Mouse (Mus musculus) lung, postnatal 14 days (tissue): ENCODE data around the gene Lrrc8c.

Experiments
- DNase-seq: peaks from one replicate; pipeline ENCODE4 v3.0.0; 2021

Gene Lrrc8c

DNA sequence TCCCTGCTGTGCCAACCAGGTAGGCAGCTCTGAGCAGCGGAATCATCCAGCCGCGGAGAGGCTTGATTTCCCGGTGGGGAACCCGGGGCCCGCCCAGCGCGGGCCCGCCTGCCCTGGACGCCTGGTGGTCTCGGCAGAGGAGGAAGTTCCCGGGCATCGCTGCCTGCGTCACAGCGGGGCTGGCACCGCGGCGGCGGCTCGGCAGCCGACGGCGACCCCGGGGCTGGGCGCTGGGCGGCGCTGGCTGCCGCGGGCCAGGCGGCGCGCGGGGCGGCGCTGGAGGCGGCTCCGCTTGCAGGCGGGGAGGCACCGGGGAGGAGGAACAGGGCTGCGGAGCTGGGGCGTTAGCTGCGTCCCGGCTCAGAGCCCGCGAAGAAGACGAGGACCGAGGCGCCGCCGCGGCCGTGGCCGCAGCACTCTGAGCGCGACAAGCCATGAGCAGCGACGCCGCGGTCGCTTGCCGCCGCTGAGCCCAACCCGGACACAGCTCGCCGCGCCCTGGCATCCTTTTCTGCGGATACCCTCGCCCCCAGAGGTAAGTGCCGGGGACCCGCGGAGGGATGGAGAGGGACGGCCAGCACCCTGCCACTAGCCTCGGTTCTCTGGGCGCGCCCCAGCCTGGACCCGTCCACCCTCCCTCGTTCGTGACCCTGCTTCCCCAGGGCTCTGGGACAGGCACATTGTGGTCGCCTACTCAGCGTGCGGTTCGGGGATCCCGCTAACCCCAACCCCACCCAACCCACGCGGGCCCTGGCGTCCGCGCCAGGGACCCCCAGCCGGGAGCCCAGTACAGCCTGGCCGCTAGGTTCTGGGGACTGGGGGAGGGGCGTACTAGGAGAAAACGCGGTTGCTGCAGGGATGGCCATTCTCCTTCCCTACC, at the start of gene Lrrc8c:
Gene Lrrc8c (plus strand): TSS at position 293 of the 880 bp plus-strand sequence.
- peak; percentile 88 for DNase-seq

DNA sequence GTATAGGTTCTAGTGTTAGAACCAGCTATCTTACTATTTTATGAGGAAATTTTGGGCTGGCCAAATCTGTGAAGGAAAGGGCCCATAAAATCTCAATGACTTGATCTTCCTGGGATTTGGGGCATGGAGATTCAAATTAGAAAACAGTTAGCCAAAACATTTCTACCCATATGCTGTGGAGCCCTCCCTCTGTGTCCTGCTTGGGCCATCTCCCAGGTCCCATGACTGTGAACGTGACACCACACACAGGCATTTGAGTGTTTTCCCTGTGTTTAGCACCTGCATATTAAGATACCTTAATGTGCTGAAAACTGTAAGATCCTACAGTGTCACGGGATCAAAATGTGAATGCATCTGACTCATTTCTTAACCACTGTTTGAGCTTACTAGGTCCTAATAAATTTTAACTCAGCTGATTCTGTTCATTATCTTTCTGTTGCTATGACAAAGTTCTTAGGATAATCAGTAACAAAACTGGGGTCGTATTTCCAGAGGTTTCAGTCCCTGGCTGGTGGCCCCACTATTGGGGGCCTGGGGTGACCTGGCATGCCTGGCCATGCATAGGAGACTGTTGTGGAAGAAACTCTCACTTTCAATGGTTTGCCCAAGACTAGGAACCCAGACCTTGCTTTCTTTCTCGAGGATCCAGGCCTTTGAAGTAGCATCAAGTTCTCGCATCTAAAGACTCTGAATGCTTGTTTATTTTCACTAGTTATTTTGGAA, 46.0 kb upstream of the Lrrc8c start:
- DNase-seq = no peak

DNA sequence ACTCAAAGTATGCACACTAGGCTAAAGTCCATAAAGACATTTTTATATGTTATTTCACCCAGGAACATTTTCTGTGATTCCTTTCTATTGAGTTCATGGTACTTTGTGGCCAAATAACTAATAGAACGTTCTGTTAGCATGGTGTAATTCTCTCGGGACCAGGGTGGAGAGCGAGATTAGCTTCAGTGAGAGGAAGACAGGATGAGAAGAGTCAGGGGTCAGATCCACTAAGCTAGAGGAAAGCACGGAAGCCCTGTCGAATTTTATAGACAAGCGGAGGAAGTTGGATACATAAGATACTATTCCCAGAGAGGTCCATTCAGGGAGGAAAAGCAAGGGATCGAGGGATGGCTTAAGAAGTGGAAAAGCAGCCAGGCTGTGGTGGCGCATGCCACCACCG, 41.7 kb upstream of the Lrrc8c start:
- no peak for DNase-seq

DNA sequence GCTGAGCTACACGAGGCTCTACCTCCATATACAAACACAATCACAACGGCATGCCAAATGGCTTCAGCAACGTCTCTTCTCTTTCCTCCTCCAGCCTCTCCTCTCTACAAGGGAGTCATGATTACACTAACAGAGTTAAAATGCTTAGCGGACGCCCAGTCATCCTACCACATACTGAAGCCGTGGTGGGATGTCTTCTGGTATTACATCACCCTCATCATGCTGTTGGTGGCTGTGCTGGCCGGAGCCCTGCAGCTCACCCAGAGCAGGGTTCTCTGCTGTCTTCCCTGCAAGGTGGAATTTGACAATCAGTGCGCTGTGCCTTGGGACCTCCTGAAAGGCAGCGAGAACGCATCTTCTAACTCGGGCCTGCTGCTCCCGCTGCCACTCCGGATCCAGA, 39.5 kb upstream of the Lrrc8c start:
- DNase-seq = no peak

DNA sequence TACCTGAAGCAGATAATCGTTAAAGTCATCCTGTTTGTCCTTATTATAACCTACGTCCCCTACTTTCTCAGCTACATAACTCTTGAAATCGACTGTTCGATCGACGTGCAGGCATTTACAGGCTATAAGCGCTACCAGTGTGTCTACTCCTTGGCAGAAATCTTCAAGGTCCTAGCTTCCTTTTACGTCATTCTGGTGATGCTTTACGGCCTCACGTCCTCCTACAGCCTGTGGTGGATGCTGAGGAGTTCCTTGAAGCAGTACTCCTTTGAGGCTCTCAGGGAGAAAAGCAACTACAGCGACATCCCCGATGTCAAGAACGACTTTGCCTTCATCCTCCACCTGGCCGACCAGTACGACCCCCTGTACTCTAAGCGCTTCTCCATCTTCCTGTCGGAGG, 38.6 kb upstream of the Lrrc8c start:
- no peak for DNase-seq

DNA sequence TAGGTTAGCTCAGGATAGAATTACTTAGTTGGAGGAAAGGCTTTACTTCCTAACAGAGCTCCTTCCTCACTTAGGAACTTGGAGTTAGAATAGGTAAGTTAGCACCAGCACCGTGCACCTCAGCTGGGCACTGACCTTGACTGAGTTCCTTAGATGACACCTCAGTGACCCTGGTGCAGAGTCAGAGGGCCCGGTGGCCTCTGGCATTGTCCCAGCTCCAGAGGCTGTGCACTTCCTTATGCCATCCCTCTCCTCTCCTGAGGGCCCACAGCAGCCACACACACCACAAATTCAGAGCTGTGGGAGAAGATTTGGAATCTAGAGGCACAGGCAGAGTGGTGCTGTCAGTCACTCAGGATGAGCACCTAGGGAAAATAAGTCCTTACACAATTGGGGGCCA, 35.6 kb upstream of the Lrrc8c start:
- DNase-seq = no peak

DNA sequence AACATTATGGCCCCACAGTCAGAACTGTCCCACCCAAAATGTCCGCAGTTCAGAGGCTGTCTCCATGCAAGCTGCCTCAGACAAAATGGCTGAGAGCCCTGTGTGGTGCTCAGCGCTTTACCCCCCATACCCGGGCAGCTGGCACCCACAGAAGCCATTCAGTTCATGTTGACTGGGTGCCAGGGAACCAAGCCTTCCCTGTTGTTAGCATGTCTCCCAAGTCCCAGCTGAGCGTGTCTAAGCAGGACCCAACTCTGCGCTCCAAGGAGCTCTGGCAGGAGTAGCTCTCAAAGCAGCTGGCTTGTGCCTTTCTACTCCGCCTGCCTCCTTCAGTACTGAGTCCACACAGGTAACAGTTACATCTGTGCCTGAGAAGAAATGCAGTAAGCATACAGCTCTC, 34.9 kb upstream of the Lrrc8c start:
- no peak for DNase-seq

DNA sequence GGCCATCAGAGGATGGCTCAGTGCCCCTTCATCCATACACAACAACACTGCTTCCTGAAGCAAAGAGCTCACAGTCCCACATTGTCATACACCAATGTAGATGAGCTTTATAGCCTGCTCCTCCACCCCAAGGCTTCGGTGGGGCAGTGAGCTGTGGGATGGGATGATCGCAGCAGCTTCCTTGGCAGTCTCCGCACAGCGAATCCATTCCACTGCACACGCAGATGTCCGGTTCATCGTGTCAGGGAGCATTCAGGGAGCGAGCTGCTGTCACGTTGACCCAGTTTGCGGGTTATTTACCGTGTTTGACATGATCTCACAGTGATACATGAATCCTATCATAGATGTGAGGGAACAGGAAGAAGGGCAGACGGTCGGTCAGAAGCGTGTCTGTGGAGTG, 34.3 kb upstream of the Lrrc8c start:
- DNase-seq = no peak

DNA sequence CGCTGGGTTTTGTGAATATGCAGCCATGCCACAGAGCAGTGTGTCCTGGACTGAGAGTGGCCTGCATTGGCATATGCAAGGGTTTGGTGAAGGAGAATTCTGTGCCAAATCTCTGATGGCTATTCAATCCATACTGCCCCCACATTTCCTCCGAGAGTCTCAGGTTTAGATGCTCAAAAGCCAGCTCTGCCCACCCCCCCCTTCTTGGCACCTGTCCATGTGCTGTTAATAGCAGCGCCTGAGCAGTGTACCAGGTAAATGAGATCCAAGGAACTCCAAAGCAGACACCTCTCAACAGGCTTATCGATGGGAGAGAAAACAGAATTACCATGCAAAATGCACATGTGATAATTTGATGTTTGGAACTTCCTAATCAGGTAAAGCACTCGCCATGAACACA, 29.0 kb upstream of the Lrrc8c start:
- no peak for DNase-seq

DNA sequence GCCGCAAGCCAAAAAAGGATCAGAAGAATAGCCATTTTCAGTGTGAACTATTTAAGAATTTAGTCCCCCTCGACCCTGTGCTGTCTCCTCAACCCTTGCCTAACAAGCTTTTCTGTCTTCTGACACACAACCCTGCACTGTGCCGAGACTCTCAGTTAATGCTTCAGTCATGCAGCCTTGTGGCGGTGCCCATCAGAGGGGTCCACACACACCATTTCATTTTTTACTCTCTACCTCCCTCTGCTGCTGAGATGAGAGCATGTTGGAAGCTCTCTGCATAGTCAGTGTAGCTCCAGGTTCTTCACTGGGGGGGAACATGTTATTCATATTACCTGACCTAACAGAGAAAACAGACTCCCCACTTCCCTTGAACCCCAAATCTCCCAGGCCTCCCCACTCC, 27.8 kb upstream of the Lrrc8c start:
- DNase-seq = no peak

DNA sequence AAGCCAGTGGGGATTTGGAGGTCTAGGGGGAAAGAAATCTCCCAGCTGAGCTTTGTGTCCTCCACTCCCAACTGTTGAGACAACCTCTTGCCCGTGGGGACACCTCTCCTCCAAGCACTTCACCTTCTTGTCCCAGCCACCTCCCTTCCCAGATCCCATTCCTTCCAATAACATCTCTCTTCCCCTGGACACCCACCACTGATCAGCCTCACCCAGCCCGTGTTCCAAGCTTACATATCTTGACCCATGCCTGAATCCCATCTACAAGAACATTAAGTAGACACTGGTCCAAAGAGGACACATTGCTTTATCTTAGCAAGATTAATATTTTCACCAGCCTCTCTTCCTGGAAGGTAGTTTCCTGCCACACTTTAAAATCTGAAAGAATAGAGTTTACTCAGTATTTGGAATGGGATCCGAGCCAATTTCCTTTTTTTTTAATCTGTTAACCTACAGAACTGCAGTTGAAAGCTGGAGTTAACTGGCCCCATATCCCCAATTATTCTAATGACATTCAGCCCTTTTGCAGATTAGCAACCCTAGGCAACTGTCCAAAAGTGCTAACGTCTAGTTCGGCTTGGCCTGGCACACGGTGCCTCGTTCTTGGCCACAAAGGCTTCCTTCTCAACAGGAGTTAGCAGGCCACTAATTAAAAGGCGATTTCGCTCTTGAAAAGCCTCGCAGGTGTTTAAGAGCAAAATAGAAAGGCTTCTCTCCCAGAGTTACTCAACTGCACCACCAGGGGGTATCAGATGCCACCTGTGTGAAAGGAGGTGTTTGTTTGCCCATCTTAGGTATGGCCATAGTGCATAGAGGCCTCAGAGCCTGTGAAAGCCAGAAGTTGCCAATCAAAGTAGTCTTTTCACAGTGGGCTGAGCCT, 26.6 kb upstream of the Lrrc8c start:
- DNase-seq = peak; percentile 49

DNA sequence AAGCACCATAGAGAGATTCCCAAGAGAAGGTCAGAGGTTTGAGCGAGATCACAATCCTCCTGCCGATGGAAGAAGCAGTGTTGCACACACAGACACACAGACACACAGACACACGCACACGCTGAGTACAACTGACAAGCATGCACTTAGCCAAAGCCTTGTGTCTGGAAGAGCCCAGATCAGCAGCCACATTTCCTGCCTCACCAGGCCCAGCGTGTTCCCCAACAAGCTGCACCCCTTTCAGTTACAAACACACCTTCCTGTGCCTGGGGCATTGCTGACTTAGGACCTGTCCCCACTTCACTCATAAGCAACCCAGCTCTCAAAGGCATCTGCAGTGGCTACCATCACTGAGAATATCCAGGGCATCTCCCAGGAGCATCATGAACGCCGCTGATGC, 25.8 kb upstream of the Lrrc8c start:
- no peak for DNase-seq

DNA sequence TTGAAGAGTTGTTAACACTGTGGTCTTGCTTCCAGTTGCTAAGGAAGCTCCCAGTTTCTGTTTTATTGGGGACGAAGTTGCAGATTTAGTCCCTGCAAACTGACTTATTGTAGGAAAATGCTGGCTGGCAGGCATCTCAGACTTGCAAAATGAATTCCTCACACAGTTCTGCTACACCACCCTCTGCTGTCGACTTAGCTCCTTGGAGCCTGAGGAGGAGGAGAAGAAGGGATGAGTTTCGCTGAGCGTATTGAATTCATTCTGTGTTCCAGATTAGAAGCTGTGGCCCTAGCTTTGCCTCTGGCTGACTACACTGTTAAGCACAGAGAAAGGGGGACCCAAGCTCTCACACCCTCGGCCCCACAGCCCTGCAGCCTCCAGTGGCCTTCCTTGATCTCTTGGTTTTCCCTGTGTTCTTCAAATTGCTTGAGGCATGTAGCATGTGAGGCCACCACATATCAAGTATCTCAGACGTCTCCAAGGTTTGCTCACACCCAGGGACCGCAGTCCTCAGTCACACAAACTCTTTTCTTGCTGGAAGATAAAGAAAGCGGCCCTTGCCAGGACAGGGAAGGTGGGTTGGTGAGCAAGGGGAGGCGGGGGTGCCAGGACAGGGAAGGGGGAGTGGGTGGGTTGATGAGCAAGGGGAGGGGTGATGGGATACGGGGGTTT, 24.8 kb upstream of the Lrrc8c start:
- DNase-seq = no peak

DNA sequence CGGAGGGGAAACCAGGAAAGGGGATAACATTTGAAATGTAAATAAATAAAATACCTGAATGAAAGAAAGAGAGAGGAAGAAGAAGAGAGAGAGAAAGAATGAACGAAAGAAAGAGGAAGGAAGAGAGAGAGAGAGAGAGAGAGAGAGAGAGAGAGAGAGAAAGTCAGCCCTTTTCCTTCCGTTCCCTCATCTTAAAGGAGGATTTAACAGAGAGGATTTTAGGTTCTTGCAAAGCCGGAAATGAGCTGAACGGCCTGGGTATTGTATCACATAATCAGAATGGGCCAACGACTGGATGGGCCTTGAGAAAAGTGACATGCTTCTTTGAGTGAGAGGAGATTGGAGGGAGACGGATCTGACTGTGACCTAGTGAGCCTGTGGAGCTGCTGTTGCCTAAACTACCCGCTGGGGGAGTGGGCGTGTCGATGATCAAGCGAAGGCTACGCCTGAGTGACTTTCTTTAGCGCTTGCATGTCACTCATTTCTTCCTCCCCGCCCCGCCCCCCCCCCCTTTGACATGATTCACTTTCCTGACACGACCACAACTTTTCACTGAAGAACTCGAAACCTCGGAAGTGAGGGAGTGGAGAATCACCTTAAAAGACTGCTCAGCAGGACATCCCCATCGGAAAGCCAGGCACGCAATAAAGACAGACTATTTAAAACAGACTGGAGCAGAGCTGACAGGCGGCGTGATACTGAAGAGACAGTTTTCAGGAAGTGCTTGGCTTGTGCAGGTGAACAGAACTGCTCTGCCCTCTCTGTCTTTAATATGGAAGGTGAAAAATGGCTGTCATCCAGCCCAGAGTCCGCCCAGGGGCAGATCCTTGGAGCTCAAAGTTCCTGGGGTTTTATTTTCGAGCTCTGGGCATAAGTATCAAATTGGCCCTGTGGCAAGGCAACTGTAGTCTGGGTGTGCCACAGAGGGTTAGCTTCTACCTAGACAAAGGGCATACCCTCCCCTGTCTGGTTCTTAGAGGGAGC, 24.0 kb upstream of the Lrrc8c start:
- DNase-seq = peak; percentile 83

DNA sequence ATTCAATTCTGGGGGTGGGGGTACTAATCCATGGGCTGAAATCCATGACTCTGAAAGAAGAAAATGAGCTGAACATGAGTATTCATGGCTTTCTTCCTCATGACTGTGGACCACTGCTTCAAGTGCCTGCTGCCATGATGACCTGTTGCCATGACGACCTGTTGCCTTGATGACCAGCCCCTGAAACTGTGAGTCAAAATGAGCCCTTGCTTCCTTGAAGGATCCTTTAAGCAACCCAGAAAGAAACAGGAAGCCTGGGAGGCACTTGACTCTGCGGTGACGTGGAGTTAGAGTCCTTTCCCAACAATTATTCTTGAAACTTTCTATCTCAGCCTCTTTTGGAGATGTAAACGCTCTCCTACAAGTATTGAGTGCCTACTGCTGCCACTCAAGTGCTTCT, 23.1 kb upstream of the Lrrc8c start:
- DNase-seq = no peak

DNA sequence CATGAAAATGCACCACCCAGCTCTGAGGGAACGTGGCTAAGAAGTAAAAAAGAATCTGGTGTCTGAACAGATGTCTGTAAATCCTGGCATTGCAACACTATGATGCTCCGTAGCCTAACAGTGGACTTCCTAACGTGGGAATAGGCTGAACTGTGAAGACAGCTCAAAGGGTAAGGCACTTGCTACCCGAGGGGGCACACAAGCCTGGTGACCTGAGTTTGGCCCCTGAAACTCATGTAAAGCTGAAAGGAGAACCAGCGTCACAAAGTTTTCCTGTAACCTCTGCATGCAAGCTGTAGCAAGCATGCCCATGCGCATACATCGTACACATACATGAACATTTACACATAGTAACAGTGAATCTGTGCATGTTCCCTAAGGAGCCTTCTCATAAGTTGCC, 22.6 kb upstream of the Lrrc8c start:
- DNase-seq = no peak

DNA sequence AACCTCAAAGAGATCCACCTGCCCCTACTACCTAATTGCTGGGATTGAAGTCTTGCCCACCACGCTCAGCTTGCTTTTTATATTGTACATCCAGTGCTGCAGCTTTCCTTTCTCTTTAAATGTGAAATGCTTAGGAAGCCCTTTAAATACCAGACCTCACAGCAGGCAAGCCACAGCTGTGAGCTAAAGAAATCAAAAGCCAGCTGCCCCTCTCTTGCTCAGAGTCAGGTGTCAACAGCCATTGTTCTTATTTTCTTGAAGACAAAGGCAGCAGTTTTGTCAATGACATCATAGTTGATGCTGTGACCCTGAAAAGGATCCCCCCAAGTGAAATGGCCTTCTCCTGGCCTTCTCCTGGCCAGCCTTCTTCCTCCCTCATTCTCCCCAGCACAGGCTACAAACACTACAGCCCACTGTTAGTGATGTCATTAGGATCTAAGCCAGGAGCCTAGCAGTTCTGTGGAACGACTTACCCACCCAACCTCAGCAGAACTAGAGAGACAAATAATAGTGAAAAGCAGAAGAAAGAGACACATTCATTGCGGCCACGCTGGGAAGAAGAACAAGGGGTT, 20.7 kb upstream of the Lrrc8c start:
- no peak for DNase-seq

DNA sequence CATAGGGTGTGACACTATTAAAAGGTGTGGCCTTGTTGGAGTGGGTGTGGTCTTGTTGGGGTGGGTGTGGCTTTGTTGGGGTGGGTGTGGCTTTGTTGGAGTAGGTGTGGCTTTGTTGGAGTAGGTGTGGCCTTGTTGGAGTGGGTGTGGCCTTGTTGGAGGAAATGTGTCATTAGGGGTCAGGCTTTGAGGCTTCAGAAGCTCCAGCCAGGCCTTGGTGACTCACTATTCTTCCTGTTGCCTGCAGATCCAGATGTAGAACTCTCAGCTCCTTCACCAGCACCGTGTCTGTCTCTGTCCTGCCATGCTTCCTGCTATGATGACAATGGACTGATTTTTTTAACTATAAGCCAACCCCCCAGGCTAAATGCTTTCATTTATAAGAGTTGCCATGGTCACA, 19.8 kb upstream of the Lrrc8c start:
- DNase-seq = no peak

DNA sequence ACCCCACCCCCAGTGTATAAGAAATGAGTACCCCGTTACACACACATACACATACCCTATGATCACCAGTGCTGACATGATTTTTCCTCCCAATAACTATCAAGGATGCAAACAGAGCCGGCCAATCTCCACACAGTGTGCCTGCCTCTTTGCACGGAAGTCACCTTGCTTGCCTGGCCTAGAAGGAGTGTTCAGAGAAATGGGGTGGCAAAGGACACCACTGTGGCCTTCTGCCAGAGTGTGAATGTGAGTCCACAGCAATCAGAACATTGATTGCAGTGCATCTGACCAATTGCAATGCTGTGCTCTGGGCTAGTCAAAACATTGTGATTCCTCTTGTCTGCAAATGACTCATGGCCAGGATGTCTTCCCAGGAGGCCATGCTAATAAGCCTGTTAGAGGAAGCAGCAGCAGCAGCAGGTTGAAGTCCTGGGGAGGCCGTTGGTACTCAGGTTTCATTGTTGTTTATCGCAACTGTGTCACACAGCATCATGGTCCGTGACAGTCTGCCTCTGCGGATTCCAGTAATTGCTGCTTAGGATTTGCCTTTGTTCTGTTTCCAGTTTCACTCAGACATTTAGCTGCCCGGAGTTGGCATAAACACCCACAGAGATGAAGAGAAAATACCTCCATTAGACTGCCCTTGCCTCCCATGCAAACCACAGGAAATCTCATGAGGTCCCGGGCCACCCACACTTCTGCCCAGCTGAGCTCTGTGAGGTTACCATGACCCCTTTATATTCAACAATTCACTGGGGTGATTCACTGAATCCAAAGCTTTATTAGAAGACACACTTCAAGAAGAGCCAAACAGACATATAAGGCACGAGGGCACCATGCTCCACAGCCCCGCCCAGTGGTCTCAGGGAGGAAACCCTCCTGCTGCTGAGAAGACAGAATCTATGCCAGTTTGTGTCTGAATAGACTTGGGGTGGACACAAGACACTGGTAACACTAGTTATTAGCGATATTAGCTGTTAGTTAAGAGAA, 18.8 kb upstream of the Lrrc8c start:
- no peak for DNase-seq

DNA sequence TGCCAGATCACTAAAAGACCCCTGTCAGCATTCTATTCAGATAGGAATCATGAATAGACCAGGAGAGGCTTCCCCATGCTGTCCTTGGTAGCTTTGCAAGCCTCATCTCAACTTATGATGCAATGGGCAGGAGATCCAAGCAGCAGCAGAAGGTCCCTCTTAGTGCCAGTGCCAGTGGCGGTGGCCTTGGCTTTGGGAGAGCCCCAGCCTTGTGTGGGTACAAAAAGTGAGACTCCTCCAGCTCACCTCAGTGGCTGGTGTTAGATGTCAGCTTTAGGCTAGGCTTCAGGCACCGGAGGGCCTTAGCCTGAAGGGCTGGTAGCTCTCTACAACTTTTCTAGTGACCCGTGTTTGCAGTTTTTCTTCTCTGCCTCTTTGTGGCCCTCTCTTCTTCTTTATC, 18.1 kb upstream of the Lrrc8c start:
- no peak for DNase-seq
